Mouse (Mus musculus): ENCODE results near the gene Arhgap32.
A peak's percentile ranks its signal among the peaks of the same experiment; 100 is the strongest.

Gene Arhgap32

DNA sequence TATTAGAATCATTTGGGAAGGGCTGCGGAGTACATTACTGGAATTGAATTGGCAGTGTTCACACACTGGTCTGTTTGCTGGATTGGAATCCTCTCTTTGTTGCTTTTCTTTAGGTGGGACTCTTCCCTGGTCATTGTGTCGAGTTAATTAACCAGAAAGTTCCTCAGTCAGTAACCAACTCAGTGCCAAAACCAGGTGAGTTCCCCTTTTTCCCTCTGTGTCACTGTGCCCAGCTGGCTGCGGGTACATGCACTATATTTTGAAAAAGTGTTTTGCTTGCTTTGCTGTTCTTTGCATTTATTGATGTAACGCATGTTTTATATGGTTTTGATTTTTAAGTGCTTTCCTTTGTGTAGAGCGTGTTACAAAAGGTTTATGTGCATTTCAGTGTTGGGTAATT, 92.1 kb downstream of the Arhgap32 start:
- no peak for DNase-seq

DNA sequence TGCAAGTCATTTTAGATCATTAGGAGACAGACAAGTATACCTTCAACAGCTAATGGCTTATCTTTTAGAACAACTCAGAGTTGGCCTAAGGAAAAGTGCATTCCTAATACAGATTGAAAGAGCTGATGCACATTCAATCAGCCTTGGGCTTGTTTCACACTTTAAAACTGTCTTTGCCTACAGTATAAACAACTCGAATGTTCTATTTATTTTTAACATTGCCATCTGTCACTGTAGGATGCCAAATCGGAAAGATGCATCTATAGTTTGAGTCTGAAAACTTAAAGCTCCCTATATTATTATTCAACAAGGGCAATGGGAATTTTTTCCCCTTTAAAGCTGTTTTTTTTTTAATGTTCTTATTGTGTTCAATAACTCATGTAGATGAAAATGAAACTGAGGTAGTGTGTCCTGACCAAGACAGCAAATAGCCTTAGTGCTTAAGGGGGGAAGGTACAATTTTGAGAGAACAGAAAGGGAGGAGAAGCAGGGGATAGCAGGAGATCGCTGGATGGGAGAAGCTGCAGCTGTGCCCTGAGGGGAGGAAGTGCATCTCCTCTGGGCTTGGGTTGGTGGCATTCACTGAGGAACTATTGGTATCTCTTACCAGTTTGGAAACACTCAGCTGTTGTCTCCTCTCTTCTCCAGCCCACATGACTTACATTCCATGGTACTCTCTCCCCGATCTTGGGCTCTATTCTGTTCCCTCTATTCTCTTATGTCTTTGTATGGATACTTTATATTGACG, 101.1 kb downstream of the Arhgap32 start:
- no peak for DNase-seq

DNA sequence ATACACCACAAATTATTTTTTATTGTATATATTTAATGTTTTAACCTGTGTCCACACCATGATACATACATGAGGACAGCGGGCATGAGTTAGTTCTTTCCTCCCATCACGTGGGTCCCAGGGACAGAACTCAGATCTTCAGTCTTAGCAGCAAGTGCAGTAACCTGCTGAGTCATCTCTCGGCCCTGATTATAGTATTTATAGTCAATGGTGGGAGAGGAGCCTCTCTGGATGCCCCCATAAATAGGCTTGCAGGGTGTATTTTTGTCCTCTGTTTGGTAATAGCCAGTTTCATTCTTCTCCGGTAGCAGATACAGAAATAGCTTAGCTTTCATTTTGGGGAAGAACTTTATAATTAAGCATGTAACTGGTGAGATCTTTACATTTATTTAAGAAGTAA, 103.5 kb downstream of the Arhgap32 start:
- no peak for DNase-seq

DNA sequence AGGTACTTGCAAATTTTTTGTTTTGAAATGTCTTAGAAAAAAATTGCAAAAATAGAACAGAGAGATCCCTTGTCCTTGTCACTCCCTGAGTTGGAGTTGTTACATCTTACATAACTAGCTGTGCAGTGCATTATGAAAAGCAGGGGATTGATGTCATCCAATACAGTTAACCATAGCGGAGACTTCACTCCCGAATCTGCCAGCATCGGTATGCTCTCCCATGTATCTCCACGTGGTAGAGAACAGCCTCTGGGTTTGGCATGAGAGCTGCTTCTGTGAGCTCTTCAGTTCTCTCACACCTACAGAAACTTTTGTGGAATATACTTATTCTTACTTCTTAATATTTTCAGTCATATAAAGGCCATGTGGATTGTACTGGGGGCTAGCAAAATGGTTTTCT, 106.2 kb downstream of the Arhgap32 start:
- DNase-seq = no peak

DNA sequence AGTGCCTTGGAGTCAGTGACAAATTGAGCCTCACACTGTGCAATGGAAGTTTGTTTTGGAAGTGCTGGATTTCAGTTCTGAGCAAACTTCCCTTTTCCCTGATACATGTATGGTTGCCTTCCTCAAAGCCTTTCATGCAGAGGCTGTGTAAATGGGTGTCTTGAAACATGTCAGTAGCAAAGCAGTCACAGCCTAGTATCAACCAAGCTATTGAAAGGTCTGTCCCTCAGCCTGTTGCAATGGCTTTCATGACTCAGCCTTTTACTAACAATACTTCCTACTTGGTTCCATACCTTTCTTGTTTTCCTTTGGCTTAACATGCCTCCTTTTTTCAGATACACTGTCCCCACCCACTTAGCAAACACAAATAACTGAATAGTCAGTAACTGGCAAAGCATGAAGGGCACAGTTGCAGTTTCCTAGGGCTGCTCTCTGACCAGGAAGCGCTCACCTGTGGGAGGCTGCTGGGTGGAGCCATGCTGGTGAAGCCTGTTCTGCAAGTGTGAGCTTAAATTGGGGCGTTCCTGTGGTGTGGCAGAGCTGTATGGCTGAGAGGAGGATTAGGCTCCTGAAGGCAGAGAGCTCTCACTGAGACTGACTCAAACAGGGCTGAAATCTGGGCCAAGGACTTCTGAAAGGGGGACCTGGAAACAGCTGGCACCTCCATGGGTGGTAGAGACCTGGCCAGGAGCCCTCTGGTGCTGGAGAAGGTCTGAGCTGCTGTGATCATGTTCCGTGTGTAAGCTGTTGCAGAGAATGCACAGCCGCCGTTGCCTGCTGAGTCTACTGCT, 108.0 kb downstream of the Arhgap32 start:
- peak; percentile 83 to 92 for DNase-seq

DNA sequence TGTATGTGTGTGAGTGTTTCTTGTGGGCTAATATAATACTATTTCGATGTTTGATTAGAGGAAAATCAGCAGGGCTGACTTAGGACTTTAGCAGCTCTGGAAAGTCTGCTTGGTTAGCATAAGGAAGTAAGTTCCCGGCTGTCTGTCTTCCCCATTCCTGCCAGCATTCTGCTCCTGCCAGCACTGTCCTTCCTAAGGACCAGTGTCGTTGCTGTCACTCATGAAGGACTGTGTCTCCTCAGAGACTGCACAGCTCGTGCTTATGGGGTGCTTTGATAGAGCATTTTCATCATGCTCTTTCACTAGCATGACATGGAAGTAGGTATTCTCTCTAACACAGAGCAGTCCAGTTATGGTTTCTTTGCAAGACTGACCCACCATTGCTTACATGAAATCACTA, 109.0 kb downstream of the Arhgap32 start:
- peak; percentile 11 to 36 for DNase-seq

DNA sequence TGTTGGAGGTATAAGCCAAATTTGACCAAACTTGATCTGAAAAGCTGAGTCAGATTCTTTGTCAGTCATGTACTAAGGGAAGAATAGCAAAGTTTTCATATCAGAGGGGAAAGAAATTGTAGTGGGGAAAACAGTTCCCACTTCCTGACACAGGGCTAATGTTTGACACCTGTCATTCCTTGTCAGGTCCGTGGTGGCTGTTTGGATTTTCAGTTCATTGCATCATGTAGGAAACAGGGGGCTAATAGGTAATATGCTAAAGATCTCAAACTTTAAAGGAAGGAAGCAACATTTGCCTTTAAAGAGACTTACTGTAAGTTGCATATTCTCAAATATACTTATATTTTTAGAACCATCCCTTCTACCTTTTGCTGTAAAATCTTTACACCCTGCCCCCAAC, 109.6 kb downstream of the Arhgap32 start:
- DNase-seq = no peak

DNA sequence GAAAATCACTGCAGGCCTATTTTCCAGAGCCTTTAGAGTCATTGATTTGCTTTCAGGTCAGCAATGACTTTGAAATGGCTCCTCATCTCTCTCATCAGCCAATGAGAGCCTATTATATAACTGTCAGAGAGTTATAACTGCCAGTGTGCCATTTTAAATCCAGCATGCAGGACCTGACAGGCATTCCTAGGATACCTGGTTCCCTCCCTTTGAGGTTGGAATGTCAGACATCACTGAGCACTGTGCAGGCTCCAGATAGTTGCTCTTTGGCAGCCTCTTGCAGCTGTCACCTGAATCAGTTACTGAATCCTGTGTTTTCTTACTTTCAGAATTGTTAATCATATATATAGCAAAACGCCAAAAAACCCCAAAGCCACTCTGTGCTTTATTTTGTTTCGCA, 111.1 kb downstream of the Arhgap32 start:
- DNase-seq = no peak

DNA sequence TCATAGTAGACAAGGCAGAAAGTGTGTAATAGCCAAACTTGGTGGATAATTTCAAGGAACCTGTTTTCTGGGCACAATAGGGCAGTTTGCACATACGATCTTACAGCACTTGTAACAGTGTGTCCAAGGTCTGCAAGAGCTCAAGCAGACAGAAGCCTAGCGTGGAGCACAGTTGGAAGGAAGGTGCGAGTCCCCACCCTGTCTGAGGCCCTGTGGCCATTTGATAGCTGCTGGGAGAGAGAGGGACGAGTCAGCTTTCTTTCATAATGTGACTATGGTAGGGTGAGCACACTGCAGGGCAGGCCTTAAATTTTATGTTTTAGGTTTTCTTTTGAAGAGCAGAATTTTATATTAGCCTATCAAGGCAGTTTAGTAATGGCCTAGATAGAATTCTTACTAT, 117.7 kb downstream of the Arhgap32 start:
- DNase-seq = no peak

DNA sequence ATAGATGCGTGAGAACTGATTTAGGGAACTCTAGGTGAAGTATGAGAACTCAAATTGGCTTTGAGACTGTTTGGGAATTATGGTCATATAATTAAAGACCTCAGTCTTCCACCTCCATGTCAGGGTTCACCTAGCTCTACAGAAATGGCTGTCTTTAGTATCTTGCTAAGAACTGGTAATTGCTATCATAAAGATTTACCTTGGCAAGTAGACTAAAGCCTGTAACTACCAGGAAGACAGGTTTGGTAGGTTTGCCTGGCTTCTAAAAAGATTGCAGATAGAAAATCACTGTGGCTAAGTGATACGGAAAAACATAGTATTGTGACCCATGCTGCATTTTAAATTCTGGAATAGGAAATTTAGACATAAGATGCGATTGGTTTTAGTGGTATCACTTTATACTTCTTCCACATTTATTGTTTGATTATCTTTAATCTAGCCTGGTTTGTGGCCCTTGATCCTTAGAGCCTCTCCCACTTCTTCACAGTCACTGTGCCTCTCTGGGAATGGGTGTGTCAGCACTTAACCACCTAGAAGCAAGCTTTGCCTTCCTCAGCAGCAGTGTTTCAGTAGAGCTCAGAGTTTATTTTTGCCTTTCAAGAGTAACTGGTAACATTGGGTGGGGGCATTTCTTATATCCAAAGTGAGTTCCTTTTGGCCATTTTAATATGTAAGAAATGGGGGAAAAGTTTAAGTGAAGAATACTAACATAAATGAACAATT, 119.0 kb downstream of the Arhgap32 start:
- no peak for DNase-seq

DNA sequence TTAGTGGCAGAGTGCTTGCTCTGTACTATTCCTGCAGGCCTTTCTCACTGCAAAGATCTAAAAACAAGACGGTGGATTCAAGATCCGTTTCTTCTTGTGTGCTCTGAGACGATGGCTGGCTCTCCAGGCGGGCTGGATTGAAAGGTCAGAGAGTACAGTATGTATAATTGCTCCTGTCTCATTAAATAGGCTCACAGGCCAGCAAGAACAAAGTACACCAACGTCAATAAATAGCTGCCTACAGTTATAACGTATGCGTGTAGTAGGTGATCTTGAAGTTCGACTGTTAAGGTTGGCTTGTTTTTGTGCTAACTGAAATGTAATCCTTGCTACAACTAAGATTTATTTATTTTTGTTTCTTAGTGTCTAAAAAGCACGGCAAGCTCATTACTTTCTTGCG, 123.0 kb downstream of the Arhgap32 start:
- no peak for DNase-seq

DNA sequence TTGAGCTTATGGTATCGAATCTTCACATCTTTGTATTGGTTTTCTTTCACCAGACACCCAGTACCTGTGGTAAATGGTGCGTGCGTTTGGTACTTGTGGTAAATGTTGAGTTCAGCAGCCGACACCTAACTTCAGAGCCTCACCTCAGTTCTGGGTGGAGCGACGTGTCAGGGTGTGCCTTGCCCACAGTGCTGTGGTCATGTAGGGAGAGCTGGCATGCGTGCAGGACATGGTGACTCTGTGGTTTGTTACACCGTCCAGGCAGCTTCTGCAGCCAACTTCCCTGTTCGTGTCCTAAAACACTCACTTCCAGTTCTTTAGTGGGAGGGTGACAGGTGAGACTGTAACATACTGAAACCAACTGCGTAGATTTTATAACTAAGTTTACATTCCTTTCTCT, 123.5 kb downstream of the Arhgap32 start:
- DNase-seq = no peak

DNA sequence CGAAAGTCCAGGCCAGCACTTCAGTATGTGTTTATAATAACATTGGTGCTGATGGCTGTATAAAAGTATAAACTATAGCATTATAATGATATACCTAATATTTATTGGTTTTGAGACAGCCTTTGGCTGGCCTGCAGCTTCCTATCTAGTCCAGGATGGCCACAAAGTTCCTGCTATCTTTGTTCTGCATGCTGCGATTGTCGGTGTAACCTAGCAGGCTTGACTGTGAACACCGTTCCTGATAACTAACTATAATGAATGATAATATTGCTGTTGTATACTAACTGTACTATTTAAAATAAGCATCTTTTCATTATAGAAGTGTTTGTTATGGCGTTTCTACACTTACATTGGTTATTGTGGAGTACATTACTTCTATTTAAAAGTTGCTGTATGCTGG, 124.5 kb downstream of the Arhgap32 start:
- DNase-seq = no peak

DNA sequence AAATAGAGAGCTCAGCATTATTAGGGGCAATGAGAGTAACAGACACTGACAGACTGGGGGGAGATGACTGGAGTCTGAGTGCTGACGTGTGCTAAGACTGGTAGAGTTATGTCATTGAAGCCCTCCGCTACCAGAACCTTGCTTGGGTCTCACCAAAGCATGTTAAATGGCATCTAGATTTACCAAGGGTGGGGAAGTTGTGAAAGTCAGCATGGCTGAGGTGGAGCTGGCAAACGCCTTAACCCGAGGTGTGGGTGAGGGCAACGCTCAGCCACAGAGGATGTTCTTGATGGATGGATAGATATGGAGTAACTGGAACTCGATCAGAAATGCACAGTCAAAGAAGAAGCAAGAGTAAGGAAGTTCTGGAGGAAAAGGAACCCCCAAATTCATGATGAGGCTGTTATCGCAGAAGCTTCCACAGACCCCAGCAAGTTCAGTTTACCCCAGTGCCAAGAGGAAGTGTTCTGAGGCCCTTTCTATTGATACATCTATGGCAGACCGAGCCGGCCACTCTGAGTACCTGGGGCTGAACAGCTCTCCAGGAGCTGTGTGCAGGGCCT, 125.8 kb downstream of the Arhgap32 start:
- DNase-seq = no peak

DNA sequence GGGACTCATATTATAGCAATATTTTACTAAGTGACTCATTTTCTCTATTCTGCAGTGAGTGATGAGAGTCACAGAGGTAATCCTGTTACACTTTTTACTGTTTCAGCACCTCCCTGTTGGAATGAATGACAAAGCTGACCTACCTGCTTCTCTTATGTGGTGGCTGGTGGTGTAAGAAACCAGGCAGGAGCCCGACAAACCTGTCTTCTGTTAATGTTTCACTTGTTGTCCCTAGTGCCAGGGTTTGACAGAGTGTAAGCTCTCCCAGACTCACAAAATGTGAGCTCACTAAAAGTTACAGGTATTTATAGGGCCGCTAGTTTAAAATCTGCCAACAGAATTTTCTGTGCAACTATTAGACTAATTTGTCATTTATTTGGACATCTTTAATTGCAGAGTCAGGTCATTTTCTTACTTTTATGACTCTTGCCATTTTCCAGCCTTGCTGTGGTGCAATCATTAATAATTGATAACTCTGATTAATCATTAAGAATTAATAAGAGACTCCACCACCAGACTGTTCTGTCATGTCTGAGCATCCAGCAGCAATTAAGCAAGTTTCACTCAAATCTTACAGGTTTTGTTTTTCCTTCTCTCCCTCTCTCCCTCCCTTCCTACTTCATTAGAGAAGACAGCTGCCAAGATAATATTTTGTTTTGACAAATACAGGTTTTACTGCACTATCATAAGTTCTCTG, 127.1 kb downstream of the Arhgap32 start:
- no peak for DNase-seq

DNA sequence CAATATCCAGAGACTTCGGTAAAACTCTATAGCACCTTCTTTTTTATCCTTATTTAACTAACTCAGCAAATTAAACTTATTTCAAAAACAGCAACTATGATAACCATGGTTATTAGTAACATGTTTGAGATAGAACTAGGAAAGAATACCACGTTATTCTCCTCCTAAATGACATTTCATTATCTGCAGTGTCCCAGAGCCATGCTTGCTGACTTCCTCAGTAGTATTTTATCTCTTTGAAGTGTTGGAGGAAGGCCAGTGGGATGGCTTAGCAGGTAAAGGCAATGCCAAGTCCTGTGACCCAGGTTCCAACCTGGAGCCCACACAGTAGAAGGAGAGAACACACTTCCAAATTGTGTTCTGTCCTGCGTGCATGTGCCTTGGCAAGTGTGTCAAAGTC, 129.3 kb downstream of the Arhgap32 start:
- peak in 1 of 2 experiments; percentile 24 for DNase-seq

DNA sequence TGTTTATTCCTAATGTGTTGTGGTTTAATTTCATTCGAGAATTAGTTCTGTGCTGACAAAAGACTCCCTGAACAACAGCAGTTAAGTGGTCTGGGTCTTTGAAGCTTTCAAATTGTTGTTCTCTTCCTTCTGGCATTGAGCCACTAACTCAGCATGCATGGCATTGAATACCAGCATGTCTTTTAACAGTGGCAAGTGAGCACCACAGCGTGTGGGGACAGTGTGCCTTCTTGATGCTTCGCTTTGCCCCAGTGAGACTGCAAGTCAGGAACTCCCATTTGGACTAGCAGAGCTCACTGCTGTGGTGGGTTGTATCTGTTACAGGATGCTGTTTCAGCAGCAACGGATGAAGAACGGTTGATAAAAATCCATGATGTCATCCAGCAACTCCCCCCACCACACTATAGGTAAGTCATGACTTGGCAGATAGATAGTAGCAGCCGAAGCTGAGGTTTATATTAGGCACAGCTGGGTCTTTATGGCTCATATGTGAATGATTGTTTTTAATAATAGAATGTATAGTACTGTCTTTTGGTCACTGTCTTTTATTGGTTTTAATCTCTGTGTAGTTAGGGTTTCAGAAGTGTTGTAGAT, 130.3 kb downstream of the Arhgap32 start:
- peak; percentile 44 to 62 for DNase-seq

DNA sequence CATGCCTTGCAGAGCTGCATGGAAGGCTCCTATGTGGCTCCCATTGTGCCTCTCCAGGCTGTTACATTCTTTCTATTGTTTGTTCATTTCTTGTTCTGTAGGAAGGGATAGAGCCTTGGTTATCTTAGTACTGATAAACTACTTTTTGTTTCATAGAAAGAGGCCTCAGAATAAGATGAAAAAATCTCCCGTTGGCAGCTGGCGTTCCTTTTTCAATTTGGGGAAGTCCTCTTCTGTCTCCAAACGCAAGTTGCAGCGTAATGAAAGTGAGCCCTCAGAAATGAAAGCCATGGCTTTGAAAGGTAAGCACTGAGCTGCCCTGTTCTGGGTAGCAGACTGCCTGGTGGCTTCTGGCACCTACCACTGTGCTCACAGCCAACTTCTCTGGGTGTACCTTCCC, 134.6 kb downstream of the Arhgap32 start:
- DNase-seq = no peak

DNA sequence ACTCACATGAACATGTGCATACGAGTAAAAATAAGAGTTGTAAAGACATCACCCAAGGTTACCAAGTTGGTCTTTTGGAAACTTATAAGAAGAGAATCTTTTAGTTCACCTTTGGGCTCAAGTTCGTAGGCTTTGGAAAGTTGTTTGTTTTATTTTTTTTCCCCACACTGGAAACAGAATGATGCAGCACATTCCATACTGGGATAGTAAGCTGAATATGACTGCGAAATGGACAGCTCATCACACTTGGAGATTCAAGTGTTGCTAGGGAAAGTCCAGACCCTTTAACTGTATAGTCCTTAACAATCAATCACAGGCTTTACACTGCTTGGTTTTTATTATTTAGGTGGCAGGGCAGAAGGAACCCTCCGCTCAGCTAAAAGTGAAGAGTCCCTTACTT, 137.8 kb downstream of the Arhgap32 start:
- no peak for DNase-seq

DNA sequence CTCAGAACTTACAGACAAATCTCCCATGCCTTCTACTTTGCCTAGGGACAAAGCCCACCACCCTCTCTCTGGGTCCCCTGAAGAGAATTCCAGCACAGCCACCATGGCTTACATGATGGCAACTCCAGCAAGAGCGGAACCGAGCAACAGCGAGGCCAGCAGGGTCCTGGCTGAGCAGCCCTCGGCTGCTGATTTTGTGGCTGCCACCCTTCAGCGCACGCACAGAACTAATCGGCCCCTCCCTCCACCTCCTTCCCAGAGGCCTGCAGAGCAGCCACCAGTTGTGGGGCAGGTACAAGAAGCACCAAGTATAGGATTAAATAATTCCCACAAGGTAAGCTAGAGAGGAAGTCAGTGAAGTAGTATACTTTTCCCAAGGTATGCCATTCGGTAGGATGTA, 141.4 kb downstream of the Arhgap32 start:
- no peak for DNase-seq

DNA sequence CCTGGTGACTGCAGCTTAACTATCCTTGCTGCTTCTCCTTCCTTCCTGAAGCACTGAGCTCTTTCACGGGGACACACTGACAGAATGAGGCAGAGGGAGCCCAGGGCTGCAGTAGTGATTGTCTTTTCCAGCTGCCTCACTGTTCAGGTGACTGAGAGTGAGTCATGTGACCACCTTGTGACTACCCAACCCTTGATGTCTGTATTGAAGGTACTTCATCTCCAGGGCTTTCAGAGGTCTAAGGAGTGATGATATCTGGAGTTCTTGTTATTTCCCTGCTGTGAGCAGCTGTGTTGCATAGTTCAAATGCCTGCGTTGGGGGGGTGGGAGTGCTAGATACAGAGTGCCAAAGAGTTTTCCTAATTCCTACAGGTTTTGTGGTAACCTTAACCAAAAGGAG, 141.9 kb downstream of the Arhgap32 start:
- DNase-seq = no peak

DNA sequence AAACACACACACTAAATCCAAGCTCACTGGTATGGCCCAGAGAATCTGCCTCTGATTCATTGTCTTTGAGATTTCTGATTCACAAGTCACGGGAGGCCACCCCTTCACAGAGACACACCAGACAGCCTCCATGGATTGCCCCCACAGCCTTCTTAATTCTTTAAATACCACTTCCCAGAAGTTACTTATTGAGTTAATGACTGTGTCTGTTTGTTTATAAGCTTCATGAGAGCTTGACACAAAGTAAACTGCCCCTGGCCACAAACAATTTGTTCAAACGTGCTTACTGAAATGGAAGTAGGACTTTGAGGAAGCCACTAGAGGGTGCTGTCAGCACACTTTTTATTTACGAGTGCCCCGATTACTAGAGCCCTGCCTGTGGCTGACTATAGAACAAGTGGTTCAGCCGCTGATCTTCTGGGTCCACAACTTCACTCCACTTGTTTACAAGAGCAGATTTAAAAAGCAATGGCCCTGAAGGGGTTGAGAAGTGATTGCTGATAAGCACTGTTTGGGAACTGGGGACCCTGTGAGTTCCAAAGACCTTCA, 156.0 kb downstream of the Arhgap32 start:
- peak; percentile 85 to 91 for DNase-seq

Measured in cerebellum, postnatal 10 days (tissue).